In the genomic region with DNA sequence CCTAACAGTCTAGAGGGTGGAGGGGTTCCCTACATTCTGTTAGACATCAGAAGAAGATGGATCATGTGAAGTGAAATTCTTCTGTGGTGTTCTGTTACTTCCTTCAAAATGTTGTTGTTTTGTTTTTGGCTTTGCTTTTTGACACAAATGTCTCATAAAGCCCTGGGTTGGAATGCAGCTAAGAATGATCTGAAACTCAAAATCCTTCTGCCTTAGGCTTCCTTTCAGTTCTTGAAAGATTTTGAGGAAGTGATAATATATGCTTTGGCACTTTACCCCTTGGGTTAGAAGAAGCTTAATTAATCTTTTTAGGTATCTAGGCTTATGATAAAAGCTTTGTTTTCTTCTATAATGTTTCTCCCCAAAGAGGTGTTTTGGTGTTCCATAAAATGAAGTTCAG, we compare ENCODE assay signal across 18 mouse cellular contexts.
"Had no signal": no experiment of that assay in that cellular context is flagged by ENCODE, and none has a peak within 500 bp of the region (broad histone marks: within the 10 kb centered on the region; RNA-seq: fewer than 3 reads in every experiment).

No protein-coding gene starts in this region.

- H3K9me3 ChIP-seq: limb, embryonic 10.5 days; limb, embryonic 13.5 days had no signal

- ATAC-seq: liver, postnatal 0 days; lung, postnatal 0 days had no signal

- DNase-seq: kidney, adult 18-20 months; kidney, adult 9 months; kidney, postnatal 14 days; kidney, postnatal 4 days; liver; liver, postnatal 0 days; lung, embryonic 14.5 days; midbrain, embryonic 14.5 days; thymus, adult 2 months; thymus, postnatal 14 days; thymus, postnatal 4 days had no signal

- H3K4me3 ChIP-seq: limb, embryonic 10.5 days; limb, embryonic 13.5 days had no signal

- H3K36me3 ChIP-seq: limb, embryonic 10.5 days; limb, embryonic 13.5 days had no signal

- H3K27me3 ChIP-seq: limb, embryonic 13.5 days had no signal

- H3K4me1 ChIP-seq: limb, embryonic 10.5 days; limb, embryonic 13.5 days had no signal

- H3K9ac ChIP-seq: limb, embryonic 13.5 days; liver, embryonic 14.5 days; liver, postnatal 0 days; lung, embryonic 14.5 days had no signal

- H3K27ac ChIP-seq: limb, embryonic 10.5 days; limb, embryonic 13.5 days; liver, embryonic 14.5 days; macrophage; stomach, postnatal 0 days had no signal

- H3K4me2 ChIP-seq: limb, embryonic 13.5 days; lung, embryonic 14.5 days; midbrain, embryonic 11.5 days had no signal
